ENCODE assay signal across 7 mouse cellular contexts in the genomic region with DNA sequence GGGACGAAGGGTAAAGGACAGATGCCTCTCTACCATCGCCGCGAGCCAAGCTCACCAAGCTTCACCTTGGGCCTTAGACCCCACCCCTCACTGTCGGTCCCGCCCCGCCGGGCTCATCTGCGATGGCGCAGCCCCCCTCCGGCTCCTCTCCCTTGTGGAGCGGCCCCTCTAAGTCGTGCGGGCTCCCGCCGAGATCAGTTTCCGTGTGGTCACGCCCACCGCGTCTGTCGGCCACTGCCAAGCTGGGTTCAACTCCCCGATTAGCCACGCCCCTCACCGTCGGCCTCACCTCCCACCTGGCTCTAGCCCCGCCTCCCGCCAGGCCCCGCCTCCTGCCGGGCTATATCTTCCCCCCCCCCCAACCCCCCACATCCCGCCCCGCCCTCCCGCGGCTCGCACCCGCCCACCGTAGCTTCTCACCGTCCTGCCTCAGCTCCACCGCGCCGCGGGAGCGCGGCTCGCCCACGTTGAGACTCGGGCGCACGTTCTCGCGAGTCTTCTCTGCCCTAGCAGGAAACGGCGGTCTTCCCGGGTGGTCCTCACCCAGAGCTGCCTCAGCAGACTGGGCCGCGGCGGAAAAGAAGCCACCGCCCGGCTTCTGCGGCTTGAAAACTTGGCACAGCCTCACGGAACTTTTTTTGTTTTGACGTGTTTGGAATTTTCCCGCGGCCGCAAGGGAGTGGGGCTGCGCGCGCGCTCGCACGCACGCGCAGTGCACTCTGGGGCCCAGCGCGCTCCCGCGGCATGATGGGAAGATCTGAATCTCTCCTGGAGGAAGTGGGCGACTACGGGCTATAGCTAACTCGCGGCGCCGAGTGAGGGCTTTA.
DNase-seq lines count a peak whose midpoint lies in the region; ATAC-seq lines count a peak whose summit lies in the region.

No protein-coding gene starts in this region.

- H3K4me2 ChIP-seq in intestine, embryonic 15.5 days (replicated peaks): peak overlapping the region; percentile 64

- under 1% methylated on average over 71 of the region's 82 CpGs for WGBS in intestine, embryonic 15.5 days
- whole genome bisulfite sequencing in midbrain, embryonic 10.5 days: under 1% methylated on average over 74 of the region's 82 CpGs

- no peaks in the 10 kb centered on the region for H3K36me3 ChIP-seq in intestine, embryonic 15.5 days
- no peaks in the 10 kb centered on the region for H3K36me3 ChIP-seq in midbrain, embryonic 10.5 days

- peak overlapping the region; percentile 59 for H3K4me3 ChIP-seq in intestine, embryonic 15.5 days (replicated peaks)
- peak overlapping the region; percentile 80 for H3K4me3 ChIP-seq in midbrain, embryonic 10.5 days

- ATAC-seq in intestine, embryonic 15.5 days: peak; percentile 97

- peak overlapping the region; percentile 54 for H3K9ac ChIP-seq in intestine, embryonic 15.5 days

- no peaks in the 10 kb centered on the region for H3K9me3 ChIP-seq in intestine, embryonic 15.5 days
- H3K9me3 ChIP-seq in midbrain, embryonic 10.5 days (replicated peaks): no peaks in the 10 kb centered on the region

- H3K4me1 ChIP-seq in intestine, embryonic 15.5 days (replicated peaks): no peaks in the 10 kb centered on the region
- peaks cover 15% of the 10 kb centered on the region for H3K4me1 ChIP-seq in midbrain, embryonic 10.5 days

- H3K27ac ChIP-seq in intestine, embryonic 15.5 days: peak overlapping the region; percentile 99
- H3K27ac ChIP-seq in midbrain, embryonic 10.5 days (replicated peaks): peak overlapping the region; percentile 99

- DNase-seq in adrenal gland, adult 2 months: peak; percentile 97
- peak; percentile 98 for DNase-seq in embryo, embryonic 11.5 days (ENCODE audit: low read depth, low spot score)
- DNase-seq in gastrocnemius, postnatal 36 days: peak; percentile 84 to 87
- DNase-seq in left cerebral cortex, postnatal 25 days (ENCODE audit: low spot score in 2 of 2): peak; percentile 90 to 91
- DNase-seq in midbrain, embryonic 10.5 days (ENCODE audit: low spot score): peak; percentile 97
- DNase-seq in right cerebral cortex, postnatal 4 days: peak; percentile 90

- no peaks in the 10 kb centered on the region for H3K27me3 ChIP-seq in intestine, embryonic 15.5 days (replicated peaks)
- no peaks in the 10 kb centered on the region for H3K27me3 ChIP-seq in midbrain, embryonic 10.5 days (ENCODE audit: low read depth, poor library complexity, severe bottlenecking)

- intact Hi-C loops in gastrocnemius, postnatal 36 days (cut with DNase I): loop anchor here (5.0 kb wide), 1 partner anchor 136 kb away; no protein-coding TSS in a partner anchor
- intact Hi-C loops in left cerebral cortex, postnatal 25 days (cut with DNase I): loop anchor here (5.0 kb wide), 1 partner anchor 136 kb away; no protein-coding TSS in a partner anchor

Comparison
In these comparisons a context has a peak if more than half of its experiments do, and no peak if none do; other contexts are left out.
1. Peak in every context shown above with its lines: DNase-seq, ATAC-seq, H3K4me3 ChIP-seq and H3K27ac ChIP-seq.